8 mouse cellular contexts compared by ENCODE assay signal in the genomic region with DNA sequence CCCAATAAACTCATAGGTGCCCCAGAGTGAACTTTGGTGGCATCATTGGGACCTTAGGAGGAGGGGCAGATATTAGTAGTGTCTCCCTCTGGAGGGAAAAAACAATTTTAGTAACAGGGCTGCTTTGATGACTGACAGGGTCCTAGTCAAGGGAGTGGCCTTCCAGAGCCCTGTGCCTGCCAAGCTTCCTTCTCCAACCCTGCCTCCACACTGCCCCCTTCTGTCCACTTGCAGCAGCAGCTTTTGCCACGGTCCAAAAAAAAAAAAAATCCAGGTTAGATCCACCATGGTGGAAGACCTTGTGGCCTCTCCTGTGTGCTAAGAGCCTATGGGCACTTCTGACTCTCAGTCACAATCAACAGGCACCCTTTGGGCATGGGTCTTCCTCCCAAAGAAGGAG. TPM values are rescaled to one million over a fixed set of nuclear protein-coding genes. Genes with fewer than 3 reads are reported as not detected.
DNase-seq lines count a peak whose midpoint lies in the region.

No protein-coding gene starts in this region.

- DNase-seq in cerebellum, postnatal 10 days = peak; percentile 84 to 89
- DNase-seq in cerebellum, adult 9-10 months = no peak
- DNase-seq in right cerebral cortex, adult 18-20 months = peak; percentile 46
- no peak for DNase-seq in right cerebral cortex, postnatal 25 days
- DNase-seq in c-Kit-positive CD71-positive TER-119-positive erythroid progenitor cells, embryonic 14.5 days (ENCODE audit: low spot score) = peak; percentile 52
- peak; percentile 60 to 71 for DNase-seq in heart, postnatal 36 days
- peak; percentile 81 for DNase-seq in lung, postnatal 14 days
- DNase-seq in thymus, postnatal 14 days = peak; percentile 63

- intact Hi-C loops in heart, postnatal 36 days (cut with DNase I) = no loop called here

RNA-seq across cellular contexts. Expression of a gene that starts 7.6 kb away (rescaled TPM):
- total RNA-seq in heart, postnatal 36 days (2021) = 10 to 100 TPM; 25.7 to 29.2 TPM

RNA-seq across cellular contexts. Expression of a gene that starts 21.0 kb away (rescaled TPM):
- not detected for total RNA-seq in heart, postnatal 36 days (2021)

RNA-seq across cellular contexts. Expression of a gene that starts 32.8 kb away (rescaled TPM):
- 1 to 10 TPM; 7.1 to 7.2 TPM for total RNA-seq in heart, postnatal 36 days (2021)

Comparison
In these comparisons a context has a peak if more than half of its experiments do, and no peak if none do; other contexts are left out.
1. DNase-seq: peak in cerebellum, postnatal 10 days (2 of 2), right cerebral cortex, adult 18-20 months (single experiment), c-Kit-positive CD71-positive TER-119-positive erythroid progenitor cells, embryonic 14.5 days (single experiment), heart, postnatal 36 days (2 of 2), lung, postnatal 14 days (single experiment) and thymus, postnatal 14 days (single experiment); none in cerebellum, adult 9-10 months (single experiment) and right cerebral cortex, postnatal 25 days (single experiment).